Mouse (Mus musculus) spleen, adult 2 months (tissue): ENCODE results near the gene Ppp1r32.

Source experiments
- CTCF ChIP-seq: fragments of 200-500 bp; IDR thresholded peaks from 2 replicates; pipeline ENCODE4 v1.5.1; 2011; ENCODE audit warnings: mild to moderate bottlenecking, inconsistent platforms; ENCODE audit not compliant: insufficient read depth, insufficient read length, insufficient replicate concordance; ENCODE audit errors: extremely low read depth
- POLR2A ChIP-seq: fragments of 200-500 bp; IDR thresholded peaks from 2 replicates; pipeline ENCODE4 v1.6.1; 2011; ENCODE audit warnings: low read depth, low read length, inconsistent platforms

- no peak for TF ChIP-seq CTCF
- TF ChIP-seq POLR2A: no peak
Observed at GRCm38 (mm10) chr19:10431841-10432240, 50.9 kb downstream of the Ppp1r32 start.
